Mouse (Mus musculus): ENCODE measurements around the gene Sln.

The Sln gene

DNA sequence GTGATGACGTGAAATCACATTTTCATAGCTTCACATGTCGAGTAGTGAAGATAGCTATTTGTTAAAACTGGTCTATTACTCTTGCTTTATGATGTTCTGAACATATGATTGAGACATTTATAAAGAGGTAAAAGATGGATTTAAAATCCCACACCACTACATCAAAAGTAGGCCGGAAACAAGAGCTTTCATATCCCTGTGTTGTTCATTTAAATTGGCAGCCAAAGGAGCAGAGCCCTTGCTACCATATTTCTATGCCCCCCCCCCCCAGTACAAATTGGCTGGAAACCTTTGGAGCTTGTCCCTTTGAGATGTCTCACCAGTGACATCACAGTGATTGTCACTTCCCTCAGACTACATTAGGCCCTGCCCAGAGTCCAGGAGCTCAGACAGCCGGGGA is at the start of gene Sln:
Gene Sln (plus strand): TSS at position 301 of the 400 bp plus-strand sequence.
- no peak for DNase-seq

DNA sequence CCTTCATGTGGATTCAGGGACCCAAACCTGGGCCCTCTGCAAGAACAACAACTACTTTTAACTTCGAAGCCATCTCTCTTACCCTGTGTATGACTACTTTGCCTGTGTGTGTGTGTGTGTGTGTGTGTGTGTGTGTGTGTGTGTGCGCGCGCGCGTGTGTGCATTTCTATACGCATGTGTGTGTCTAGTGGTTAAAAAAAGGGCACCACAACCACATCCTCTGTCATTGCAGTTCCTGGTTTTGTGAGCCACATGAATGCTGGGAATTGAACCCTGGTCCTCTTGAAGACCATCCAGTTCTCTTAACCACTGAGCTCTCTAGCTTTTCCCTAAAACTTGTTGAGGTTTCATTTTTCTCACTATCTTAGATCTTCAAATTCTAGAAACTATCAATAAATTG is 47.0 kb upstream of the Sln start:
- peak; percentile 8 for DNase-seq

DNA sequence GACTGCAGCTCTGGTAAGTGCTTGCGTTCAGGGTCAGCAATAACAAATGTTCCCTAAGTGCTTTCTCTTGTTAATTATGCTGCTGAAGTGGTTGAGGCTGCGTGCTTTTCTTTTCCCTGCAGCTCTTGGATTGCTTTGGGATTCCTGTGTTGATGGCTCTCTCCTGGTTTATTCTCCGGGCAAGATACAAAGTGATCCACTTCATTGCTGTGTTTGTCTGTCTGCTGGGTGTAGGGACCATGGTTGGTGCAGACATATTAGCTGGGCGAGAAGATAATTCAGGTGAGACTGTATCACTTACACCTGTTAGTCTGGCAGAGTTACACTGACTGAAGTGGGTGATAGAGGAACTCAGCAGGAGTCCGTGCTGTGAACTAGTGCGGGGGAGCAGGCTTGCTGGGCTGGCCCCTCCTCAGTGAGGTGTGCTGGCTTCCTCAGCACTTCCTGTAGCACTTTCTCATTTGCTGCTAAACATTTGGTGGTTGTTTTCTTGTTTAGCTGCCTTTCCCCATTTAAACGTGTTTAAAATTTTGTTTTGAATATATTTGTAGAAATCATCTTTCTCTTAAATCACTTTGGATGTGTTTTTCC is 43.4 kb upstream of the Sln start:
- peak; percentile 35 for DNase-seq

DNA sequence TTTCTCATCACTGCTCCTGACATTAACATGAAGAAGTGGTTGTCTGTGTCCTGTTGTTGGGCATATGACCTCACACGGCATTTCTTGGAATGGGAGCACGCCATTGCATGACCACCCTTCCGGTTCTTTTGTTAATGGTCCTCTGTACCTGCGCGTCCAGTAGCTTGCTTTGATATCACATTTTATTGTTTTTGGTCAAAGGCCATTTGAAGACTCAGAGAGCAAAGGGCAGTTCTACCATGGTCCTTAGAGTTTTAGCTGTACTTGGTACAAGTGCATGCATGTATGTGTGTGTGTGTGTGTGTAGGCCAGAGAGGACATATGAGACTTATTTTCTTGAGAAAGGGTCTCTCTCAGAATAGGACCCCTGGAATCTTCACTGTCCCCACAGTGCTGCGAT is 36.5 kb upstream of the Sln start:
- no peak for DNase-seq

DNA sequence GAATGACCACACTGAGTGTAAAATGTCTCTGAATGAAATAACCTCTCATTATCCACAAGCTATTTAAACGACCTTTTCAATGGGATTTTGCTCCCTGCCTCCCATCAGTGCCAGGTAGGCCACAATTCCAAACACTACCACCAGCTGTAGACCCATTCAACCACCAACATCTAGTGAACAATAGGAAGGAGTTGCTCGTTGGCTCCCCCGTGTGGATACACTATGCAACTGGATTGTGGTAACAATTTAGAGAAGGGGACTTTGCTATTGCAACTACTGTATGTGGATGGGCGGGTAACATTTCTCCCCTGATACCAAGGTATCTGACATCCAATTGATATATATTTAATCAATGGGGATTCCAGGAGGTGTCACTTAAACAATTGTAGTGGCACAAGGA is 31.2 kb upstream of the Sln start:
- peak; percentile 83 for DNase-seq

DNA sequence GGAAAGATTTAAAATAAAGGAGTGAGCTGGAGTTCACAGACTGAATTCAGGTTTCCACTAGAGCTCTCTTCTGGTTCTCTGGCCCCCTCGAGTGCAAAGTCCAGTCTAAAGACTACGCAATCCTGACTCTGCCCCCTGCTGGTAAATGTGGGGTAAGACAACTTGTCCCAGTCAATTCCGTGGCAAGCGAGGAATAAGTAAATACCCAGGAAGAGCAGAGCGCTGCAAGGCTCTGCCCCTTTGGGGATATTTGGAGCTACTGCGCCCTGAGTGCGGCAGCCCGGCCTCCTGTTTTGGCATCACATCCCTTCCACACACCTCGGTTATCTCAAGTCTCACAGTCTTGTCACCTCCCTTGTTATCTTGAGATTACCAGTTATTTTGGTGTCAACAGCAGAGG is 24.6 kb upstream of the Sln start:
- DNase-seq = peak; percentile 75

DNA sequence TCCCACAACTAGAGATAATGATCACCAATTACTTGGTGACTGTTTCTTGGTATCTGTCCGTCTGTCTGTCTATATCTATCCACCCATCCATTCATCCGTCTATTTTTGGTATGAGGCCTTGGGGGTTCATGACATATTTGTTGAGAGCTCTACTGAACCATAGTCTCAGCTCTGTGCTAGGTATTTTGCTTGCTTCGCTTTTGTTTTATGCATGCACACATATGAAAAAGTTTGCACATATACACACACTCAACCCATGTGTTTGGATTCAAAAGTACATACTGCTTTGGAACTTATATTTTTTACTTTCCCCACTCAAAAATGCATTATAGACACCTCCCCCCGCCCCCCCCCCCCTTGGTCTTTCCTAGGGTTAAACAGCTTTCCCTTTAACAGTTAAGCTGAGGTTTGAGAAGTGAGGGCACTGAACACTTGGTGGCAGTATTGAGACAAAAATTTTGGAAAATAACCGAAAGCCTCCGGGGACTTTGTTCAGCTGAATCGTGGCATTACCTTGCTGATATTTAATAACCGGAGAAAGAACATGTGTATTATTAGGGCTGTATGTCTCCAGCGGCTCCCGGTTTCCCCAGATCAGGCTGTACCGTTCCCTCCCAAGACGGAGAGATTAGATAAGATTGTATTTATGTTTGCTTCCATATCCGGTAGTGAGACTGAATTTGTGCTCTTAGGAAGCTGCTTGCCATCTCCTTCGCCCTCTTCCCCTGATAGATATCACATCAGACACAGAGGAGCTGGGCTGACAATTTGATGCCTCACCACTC is 20.7 kb upstream of the Sln start:
- DNase-seq = no peak

DNA sequence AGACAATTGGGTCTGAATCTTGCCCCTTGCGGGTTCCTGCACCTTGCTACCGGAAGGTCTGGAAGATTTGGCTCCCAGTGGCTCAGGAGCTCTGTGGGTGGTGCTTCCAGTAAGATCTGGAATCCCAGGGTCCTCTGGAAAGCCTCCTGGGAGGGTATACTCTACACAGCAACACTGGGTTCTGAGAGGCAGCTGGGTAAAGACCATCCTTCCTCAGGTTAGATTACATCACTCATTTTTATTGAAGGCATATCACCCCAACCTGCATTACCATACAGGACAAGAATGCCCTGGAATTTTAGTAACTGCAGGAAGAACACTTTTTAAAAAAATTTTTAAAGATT is 20.1 kb upstream of the Sln start:
- peak; percentile 55 for DNase-seq

DNA sequence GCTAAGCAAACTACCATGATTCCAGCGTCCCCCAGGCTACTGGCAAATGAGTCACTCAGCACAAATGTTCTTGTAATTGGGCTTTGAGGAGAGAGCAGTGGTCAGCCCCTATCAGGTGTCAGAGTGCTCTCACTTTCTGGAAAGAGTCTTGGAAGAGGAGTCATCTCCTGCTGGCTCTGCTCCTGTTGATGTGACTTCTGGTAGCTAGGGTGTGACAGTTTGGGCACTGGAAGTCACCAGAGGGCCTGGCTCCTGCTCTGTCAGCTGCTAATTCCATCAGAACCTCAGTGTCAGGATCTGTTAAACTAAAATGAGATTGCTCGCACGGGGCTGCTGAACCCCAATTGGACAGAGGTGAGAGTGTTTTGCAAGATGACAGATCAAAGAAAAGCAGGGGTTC is 14.9 kb upstream of the Sln start:
- peak; percentile 42 for DNase-seq

DNA sequence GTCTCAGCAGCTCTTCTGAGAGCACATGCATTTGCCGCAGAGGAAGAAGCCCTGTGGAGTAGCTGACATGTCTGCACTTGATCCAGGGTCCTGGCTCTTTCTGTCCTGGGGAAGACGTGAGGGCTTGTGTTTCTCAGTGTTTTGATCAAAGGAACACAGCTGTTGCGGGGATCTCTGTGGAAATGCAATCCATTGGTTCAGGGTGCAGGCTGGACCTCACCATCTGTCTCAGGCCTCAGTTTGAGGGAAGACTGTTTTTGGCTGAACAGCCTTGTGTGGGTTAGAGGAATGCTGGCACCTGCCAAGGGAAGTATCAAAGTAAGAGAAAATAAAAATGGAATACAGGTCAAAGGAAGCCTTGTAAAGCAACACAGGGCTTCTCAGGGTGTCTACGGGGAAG is 14.0 kb upstream of the Sln start:
- DNase-seq = peak; percentile 53

DNA sequence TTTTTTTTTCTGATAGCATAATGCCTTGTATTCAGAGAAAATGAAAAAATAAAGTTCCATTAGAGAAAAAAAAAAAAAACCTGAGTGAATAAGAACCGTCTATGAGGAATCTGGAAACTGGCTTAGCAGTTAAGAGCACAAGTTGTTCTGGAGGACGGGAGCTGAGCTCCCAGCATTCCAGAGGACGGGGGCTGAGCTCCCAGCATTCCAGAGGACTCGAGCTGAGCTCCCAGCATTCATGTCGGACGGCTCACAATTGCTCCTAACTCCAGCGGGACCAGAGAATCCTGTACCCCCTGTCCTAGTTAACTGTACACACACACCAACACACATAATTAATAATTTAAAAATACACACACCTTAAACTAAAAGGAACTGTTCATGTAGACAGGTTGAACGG is 11.1 kb upstream of the Sln start:
- DNase-seq = peak; percentile 42

DNA sequence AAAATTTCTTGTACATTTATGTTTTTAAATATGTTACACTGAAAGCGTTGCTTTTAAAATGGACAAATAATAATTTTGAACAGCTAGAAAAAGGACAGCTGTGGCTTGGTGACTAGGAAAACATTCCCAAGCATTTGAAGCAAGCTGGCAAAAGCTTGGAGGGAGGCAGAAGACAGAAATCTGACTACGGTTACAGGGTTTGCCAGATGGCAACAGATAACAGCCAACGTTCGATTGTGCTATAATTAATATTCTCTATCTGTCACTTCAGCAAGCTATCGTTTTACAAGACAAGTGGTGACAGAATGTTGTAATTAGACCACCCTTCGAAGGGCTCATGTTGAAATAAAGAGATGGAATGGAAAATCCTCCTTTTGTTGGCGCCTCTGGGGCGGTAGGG is 1.4 kb upstream of the Sln start:
- no peak for DNase-seq

DNA sequence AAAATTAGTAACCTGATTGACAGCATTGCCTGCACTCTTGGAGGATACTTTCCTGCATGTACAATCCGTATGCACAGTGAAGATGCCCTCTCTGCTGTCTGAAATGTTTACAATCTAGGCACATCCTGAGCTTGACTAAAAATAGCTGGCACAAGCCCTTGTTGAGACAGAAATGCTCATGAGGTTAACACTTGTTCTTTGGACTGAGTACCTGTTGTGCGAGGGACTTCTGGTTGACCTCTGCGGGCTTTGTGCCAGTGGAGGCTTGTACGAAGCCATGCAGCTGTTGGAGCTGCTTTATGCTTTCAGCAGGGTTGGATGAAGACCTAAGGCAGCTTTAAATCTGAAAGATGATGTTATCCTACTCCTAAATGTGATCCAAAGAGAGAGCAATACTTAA is 2.2 kb downstream of the Sln start:
- no peak for DNase-seq

DNA sequence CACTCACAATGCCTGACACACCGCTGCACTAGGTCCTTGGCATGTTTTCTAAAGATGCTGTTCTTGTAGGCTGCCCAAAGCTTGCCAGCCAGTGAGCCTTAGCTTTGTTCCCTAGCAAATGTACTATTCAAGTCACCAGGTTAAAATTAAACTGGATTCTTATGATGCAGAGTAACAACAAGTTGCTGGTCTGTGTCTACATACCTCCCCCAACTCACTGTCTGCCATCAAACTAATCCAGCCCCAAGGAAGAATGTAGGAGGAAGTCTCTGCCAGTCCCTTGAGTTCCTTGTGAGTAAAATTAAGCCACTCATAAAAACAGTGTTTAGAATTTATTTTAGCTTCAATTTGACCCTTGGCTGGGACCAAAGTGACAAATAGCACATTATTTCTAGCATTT is 3.7 kb downstream of the Sln start:
- DNase-seq = no peak

DNA sequence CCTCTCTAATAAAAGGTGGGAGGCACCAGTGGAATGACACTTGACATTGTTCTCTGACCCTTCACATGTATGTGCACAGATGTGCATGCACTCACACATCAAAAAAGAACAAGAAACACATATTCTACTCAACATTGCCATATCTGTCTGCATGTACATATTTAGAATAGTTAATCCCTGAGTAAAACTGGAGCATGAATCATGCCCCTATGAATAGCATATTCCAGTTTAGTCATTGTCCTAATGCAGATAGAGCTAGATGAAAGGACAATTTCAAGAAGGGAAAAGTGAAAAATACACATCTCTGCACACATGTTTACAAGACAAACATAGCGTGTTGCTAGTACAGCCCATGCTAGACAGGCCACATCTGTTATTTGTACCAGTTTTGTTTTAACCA is 4.6 kb downstream of the Sln start:
- DNase-seq = no peak

DNA sequence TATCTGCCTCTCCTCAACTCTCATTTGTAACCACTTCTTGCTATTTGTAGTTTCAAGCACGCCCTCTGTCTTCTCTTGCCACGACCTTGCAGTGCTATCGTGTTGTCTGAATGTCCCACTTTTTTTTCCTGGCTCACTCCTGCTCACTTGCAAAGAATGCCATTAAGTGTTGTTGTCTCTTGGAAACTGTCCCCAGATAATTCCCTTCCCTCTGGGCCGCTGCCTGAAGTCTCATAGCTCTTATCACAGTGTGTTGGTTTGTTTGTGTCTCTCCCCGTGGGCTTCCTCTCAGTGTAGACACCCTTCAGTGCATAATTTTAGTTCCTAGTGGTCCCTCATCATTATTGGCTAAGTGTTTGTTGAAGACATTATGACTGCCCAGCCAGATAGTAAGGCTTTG is 7.9 kb downstream of the Sln start:
- peak; percentile 84 for DNase-seq

DNA sequence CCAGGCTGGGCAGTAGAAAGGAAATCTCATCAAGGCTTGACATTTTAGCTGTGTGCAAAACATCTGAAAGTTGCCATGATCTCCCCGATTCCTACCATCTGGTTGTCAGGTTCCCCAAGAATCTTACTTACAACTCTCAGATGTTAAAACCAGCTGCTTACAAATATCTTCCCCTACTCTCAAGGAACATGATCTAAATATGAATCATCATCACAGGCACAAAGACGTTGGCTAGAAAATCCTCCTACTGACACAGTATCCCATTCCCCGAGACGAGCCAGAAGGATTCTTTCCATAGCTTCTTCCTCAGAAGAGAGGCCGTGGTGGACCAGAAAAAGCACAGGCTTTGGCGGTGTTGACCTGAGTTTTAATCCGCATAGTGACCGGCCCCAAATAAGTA is 23.3 kb downstream of the Sln start:
- DNase-seq = no peak

DNA sequence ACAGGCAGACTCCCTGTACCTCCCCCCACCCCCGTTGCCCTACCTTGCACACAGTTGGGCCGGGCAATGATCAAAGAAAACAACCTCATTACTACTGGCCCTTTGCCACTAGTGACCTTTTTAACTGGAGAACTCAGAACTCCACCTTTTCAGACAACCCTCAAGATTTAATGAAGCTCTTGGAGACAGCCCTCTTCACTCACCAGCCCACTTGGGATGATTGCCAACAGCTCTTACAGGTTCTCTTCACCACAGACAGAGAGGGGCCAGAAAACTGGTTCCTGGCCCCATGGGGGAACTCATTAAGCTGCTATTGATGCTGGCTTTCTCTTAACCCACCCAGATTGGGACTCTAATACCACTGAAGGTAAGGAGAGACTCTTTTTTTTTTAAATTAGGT is 27.5 kb downstream of the Sln start:
- DNase-seq = no peak

DNA sequence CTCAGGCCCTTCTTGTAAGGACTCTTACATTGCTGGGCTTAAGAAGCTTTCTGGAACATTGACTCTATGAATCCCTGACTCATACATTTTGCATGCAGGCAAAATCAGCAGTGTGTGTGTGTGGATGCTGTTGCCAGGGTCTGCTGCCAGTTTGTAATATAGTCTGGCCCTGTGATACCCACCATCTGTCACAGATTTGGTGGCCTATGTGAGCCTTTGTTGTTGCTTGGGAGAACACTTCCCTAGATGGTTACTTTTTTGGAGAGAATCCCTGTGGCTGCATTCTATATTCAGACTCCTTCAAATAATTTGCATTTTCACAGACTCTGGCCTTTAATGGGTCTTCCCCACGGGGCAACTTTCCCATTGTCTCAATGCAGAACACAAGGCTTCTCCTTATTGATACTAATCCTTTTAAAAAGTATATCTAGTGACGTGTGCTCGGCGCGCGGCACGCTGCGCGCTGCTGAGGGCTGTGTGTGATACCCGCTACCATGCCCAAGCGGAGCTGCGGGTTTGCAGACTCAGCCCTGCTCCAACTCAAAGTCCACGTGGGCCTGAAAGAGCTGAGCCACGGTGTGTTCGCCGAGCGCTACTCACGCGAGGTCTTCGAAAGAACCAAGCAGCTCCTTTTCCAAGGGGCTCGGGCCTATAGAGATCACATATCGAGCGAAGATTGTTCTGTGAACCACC is 33.8 kb downstream of the Sln start:
- no peak for DNase-seq

DNA sequence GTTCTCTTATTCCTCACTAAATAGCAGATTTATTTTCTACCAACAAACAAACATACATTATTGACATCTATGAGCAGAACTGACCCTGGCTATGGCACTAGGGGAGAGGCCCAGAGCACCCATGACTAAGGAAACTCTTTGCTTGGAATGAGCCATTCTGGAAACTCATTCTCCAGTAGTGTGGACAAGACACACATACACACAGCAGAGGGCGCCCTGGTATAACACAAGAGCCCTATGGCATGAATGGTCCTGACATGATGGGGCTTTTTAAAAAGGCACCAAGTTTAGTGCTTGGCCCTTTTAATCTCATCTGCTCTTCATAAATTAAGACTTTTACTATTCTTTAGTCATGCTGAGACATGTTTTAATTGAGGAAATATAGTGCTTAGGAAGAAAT is 40.1 kb downstream of the Sln start:
- DNase-seq = no peak

DNA sequence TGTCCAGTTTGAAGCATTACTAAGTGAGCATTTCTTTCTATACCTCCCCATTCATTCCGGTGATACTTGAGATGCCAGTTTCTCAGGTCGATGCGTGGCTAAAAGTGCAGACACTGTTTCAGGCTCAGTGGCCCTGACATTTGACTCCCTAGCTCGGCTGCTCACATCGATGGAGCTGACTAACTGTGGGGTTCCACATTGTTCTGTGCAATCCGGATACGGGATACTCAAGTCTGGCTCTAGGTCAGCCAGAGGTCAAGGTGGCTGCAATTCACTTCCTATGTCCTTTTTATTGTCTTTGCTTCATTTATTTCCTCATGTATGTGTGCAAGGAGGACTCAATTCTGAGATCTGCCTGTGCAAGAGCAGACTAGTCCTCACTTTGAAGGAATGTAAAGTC is 45.9 kb downstream of the Sln start:
- no peak for DNase-seq

DNA sequence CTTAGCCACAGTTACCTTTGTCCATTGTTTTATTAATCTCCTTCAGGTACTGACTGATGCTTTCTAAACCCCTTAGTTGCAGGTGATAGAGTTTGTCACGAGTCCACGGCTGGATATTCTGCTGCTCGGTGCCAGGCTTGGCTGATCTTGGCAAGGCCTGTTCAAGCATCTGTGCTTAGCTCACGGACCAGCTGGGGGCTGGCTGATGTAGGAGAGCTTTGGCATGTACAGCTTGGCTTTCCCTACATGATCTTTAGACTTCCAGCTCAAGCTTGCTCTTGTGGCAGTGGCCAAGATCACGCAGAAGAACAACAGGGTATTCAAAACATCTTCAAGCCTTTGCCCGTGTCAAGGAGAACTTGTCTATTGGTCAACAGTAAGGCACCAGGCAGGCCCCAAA is 49.9 kb downstream of the Sln start:
- DNase-seq = no peak

DNA sequence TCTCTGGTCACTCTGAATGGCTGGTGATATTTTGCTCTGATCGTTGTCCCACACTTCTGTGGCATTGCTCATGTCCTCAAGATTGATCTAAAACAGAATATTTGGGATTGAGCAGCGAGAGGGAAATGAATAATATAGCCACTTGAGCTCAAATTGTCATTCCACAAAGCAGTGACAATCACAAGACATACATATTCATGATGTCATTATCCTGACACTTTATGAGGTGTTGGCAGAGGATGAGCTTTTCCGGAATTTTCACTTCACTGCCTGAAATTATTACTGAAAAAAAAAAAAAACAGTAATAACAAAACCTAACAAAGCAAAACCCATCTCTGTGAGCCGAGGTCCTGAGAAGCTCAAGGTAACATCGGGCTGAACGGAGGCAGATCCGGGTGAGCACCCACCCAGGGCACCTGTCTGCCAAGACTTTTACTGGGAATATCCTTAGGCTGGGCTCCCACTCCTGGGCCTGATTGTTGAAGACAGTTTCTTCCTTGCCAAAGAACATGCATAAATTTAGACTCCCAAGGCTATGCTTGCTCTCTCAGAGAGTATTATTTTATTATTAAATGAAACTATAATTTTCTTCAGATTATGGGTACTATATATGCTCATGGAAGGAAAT is 53.4 kb downstream of the Sln start:
- DNase-seq = no peak

Measured in heart, adult 11 months (tissue).